Mouse (Mus musculus) macrophage (primary cell): ENCODE measurements around the gene Il11ra1. TPM values are rescaled to one million over a fixed set of nuclear protein-coding genes. Genes with fewer than 3 reads are reported as not detected.
"Not testable (repeated sequence)": the region's sequence is repeated elsewhere in the genome, so short reads cannot be mapped to it uniquely, and the experiment has no call there.

ENCODE experiments used
- H3K27ac ChIP-seq: fragments of 350-480 bp; formaldehyde crosslinking; 2 replicates; pipeline ENCODE4 v1.9.0; 2021
- H3K36me3 ChIP-seq: fragments of 350-480 bp; formaldehyde crosslinking; 2 replicates; pipeline ENCODE4 v1.9.0; 2021; ENCODE audit errors: inconsistent target
- H3K4me3 ChIP-seq: fragments of 350-480 bp; formaldehyde crosslinking; 2 replicates; pipeline ENCODE4 v1.9.0; 2021; ENCODE audit errors: inconsistent target
- H3K79me2 ChIP-seq: fragments of 350-480 bp; formaldehyde crosslinking; 2 replicates; pipeline ENCODE4 v1.9.0; 2021; ENCODE audit errors: inconsistent target
- WGBS: methylation state at CpG from one replicate; pipeline ENCODE4 v1.1.7; 2026; ENCODE audit warnings: inconsistent platforms; ENCODE audit not compliant: missing documents; 5-methylcytosine and 5-hydroxymethylcytosine counted together
- polyA plus RNA-seq: library from polyadenylated mRNA; stranded (reverse); fragments of 250-400 nt; gene quantifications from 3 replicates; pipeline ENCODE4 v1.2.4, GENCODE M21; 2018; ENCODE audit warnings: inconsistent platforms
- total RNA-seq, 78 experiments: library from RNA; depleted of rRNA; stranded (reverse); fragments of 250-400 nt; gene quantifications; 1 replicate in 9 of 78; 2 replicates in 24 of 78; 3 replicates in 43 of 78; 4 replicates in 2 of 78; pipeline ENCODE4 v1.2.4; 2018; ENCODE audit warnings: inconsistent platforms in 56 of 78

Il11ra1 gene
- 100 to 1,000 TPM in 2 of 26 experiments, 10 to 100 TPM in 24; 19.0 to 101 (median 46.7) TPM for total RNA-seq (2018; cell fraction: chromatin; rRNA removed)
- 100 to 1,000 TPM in 3 of 26 experiments, 10 to 100 TPM in 23; 33.4 to 114 (median 74.5) TPM for total RNA-seq (2018; cell fraction: cytosol; rRNA removed)
- total RNA-seq (2018; cell fraction: nucleus; rRNA removed), result 100 to 1,000 TPM in 6 of 26 experiments, 10 to 100 TPM in 20; 42.6 to 132 (median 83.0) TPM
- 34.7 to 49.1 TPM (median 47.4 TPM) in 3 replicates for polyA plus RNA-seq

GRCm38 (mm10) chr4:41699783-41700182 is at the start of gene Il11ra1:
Il11ra1 (plus strand) TSS chr4:41699989.
- H3K4me3 ChIP-seq, H3K36me3 ChIP-seq, H3K27ac ChIP-seq, H3K79me2 ChIP-seq: not testable (repeated sequence)
- WGBS, result no CpG with 5 or more reads among the region's 10 CpGs

GRCm38 (mm10) chr4:41653296-41653695 is 46.5 kb upstream of the Il11ra1 start:
- Histone ChIP-seq H3K27ac (no peak overlapping the region), H3K79me2 (no peaks in the 10 kb centered on the region), H3K36me3 (no peaks in the 10 kb centered on the region), H3K4me3 (no peak overlapping the region)
- 61% methylated on average over 6 of the region's 6 CpGs for WGBS

- WGBS, result 82% methylated on average over 6 of the region's 6 CpGs
- H3K79me2 ChIP-seq, result no peaks in the 10 kb centered on the region
Measured at GRCm38 (mm10) chr4:41653730-41654129, 46.1 kb upstream of the Il11ra1 start.

GRCm38 (mm10) chr4:41654217-41654616 is 45.6 kb upstream of the Il11ra1 start:
- no peak overlapping the region for H3K27ac ChIP-seq
- 51% methylated on average over 7 of the region's 7 CpGs for whole genome bisulfite sequencing
- H3K36me3 ChIP-seq, result no peaks in the 10 kb centered on the region
- H3K4me3 ChIP-seq, result no peak overlapping the region
- no peaks in the 10 kb centered on the region for H3K79me2 ChIP-seq

More at GRCm38 (mm10) chr4:41653730-41654129, 46.1 kb upstream of the Il11ra1 start:
- H3K36me3 ChIP-seq, result no peaks in the 10 kb centered on the region
- no peak overlapping the region for H3K27ac ChIP-seq
- no peak overlapping the region for H3K4me3 ChIP-seq

GRCm38 (mm10) chr4:41655525-41655924 is 44.3 kb upstream of the Il11ra1 start:
- Histone ChIP-seq H3K79me2 (no peaks in the 10 kb centered on the region), H3K4me3 (no peak overlapping the region), H3K36me3 (no peaks in the 10 kb centered on the region), H3K27ac (no peak overlapping the region)
- 80% methylated on average over 2 of the region's 2 CpGs for WGBS

GRCm38 (mm10) chr4:41658566-41659384 is 41.0 kb upstream of the Il11ra1 start:
- no peaks in the 10 kb centered on the region for H3K79me2 ChIP-seq
- no peak overlapping the region for H3K27ac ChIP-seq
- H3K36me3 ChIP-seq, result no peaks in the 10 kb centered on the region
- no peak overlapping the region for H3K4me3 ChIP-seq
- WGBS, result 38% methylated on average over 25 of the region's 25 CpGs

- WGBS, result 84% methylated on average over 12 of the region's 13 CpGs
Measured at GRCm38 (mm10) chr4:41659556-41659955, 40.2 kb upstream of the Il11ra1 start.

GRCm38 (mm10) chr4:41660851-41661430 is 38.8 kb upstream of the Il11ra1 start:
- no peak overlapping the region for H3K4me3 ChIP-seq
- WGBS, result 80% methylated on average over 11 of the region's 11 CpGs
- H3K79me2 ChIP-seq, result no peaks in the 10 kb centered on the region
- H3K27ac ChIP-seq, result no peak overlapping the region
- no peaks in the 10 kb centered on the region for H3K36me3 ChIP-seq

More at GRCm38 (mm10) chr4:41659556-41659955, 40.2 kb upstream of the Il11ra1 start:
- Histone ChIP-seq H3K27ac (no peak overlapping the region), H3K4me3 (no peak overlapping the region), H3K79me2 (no peaks in the 10 kb centered on the region), H3K36me3 (no peaks in the 10 kb centered on the region)

GRCm38 (mm10) chr4:41662723-41663122 is 37.1 kb upstream of the Il11ra1 start:
- 85% methylated on average over 11 of the region's 11 CpGs for WGBS
- Histone ChIP-seq H3K36me3 (no peaks in the 10 kb centered on the region), H3K27ac (no peak overlapping the region), H3K4me3 (no peak overlapping the region), H3K79me2 (no peaks in the 10 kb centered on the region)

GRCm38 (mm10) chr4:41663614-41664013 is 36.2 kb upstream of the Il11ra1 start:
- H3K27ac ChIP-seq, result no peak overlapping the region
- no peak overlapping the region for H3K4me3 ChIP-seq
- H3K36me3 ChIP-seq, result no peaks in the 10 kb centered on the region
- no peaks in the 10 kb centered on the region for H3K79me2 ChIP-seq
- 53% methylated on average over 9 of the region's 9 CpGs for WGBS

- 40% methylated on average over 7 of the region's 7 CpGs for WGBS
Measured at GRCm38 (mm10) chr4:41664533-41664932, 35.3 kb upstream of the Il11ra1 start.

GRCm38 (mm10) chr4:41665009-41665675 is 34.6 kb upstream of the Il11ra1 start:
- no peak overlapping the region for H3K4me3 ChIP-seq
- H3K27ac ChIP-seq, result no peak overlapping the region
- H3K79me2 ChIP-seq, result no peaks in the 10 kb centered on the region
- no peaks in the 10 kb centered on the region for H3K36me3 ChIP-seq
- WGBS, result 11% methylated on average over 7 of the region's 8 CpGs

More at GRCm38 (mm10) chr4:41664533-41664932, 35.3 kb upstream of the Il11ra1 start:
- Histone ChIP-seq H3K79me2 (no peaks in the 10 kb centered on the region), H3K36me3 (no peaks in the 10 kb centered on the region), H3K4me3 (no peak overlapping the region), H3K27ac (no peak overlapping the region)

GRCm38 (mm10) chr4:41666646-41667045 is 33.1 kb upstream of the Il11ra1 start:
- WGBS, result 91% methylated on average over 11 of the region's 11 CpGs
- no peak overlapping the region for H3K4me3 ChIP-seq
- H3K36me3 ChIP-seq, result no peaks in the 10 kb centered on the region
- H3K79me2 ChIP-seq, result no peaks in the 10 kb centered on the region
- no peak overlapping the region for H3K27ac ChIP-seq

GRCm38 (mm10) chr4:41670836-41671235 is 29.0 kb upstream of the Il11ra1 start:
- no peaks in the 10 kb centered on the region for H3K36me3 ChIP-seq
- H3K4me3 ChIP-seq, result no peak overlapping the region
- no peak overlapping the region for H3K27ac ChIP-seq
- WGBS, result 92% methylated on average over 17 of the region's 18 CpGs
- H3K79me2 ChIP-seq, result no peaks in the 10 kb centered on the region
